Mouse (Mus musculus) MN1 (cell line): ENCODE measurements around the gene Slc26a5.
A peak's percentile ranks its signal among the peaks of the same experiment; 100 is the strongest.

Experiments used
- DNase-seq: peaks from one replicate; pipeline ENCODE4 v3.0.0-alpha.2; 2016; ENCODE audit warnings: low spot score

Slc26a5 gene

DNA sequence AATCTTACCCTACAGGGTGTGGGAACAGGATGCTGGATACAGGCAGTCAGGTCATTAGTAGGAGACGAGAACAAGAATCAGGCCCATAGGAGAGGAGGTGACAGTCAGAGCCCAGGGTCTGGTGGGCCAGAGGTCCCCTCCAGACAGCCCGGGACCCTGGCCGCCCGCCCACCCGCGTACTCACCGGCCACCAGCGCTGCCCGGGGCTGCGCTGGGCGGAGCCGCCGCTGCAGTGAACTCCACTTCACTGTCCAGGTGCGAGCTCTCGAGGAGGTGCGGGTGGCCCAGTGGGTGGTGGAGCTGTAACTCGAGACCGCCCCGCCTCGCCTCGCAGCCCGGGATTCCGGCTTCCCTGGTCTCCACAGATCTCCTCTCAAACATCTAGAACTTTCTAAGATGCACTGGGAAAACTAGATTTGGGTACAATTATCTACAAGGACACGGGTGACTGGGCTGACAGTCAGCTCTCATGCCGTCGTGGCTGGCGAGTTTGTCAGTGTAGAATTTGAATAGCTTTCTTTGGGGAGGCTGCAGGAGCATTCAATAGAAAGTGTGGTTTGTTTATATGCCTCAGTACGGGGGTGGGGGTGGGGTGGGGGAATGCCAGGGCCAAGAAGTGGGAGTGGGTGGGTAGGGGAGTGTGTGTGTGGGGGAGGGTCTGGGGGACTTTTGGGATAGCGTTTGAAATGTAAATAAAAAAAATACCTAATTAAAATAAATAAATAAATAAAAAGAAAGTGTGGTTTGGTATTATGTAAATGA is at the start of gene Slc26a5:
TSS of gene Slc26a5 (minus strand) at position 259 of the 762 bp plus-strand sequence.
- DNase-seq = no peak

DNA sequence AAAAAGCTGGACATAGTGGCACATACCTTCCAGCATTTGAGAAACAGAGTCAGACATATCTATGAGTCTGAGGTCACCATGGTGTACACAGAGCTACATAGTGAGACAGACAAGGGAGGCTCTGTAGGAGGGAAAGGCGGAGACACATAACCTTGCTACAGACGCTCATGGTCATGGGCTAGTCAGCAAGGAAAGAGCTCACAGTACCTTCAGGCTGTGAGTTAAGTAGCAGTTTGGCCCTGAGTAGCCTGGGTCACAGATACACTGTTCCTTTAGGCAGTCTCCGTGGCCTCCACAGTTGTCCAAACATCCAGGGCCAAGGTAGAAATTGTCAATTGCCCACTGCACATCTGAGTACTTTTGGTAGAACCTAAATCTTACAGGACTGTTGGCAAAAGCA is 49.4 kb upstream of the Slc26a5 start:
- no peak for DNase-seq

DNA sequence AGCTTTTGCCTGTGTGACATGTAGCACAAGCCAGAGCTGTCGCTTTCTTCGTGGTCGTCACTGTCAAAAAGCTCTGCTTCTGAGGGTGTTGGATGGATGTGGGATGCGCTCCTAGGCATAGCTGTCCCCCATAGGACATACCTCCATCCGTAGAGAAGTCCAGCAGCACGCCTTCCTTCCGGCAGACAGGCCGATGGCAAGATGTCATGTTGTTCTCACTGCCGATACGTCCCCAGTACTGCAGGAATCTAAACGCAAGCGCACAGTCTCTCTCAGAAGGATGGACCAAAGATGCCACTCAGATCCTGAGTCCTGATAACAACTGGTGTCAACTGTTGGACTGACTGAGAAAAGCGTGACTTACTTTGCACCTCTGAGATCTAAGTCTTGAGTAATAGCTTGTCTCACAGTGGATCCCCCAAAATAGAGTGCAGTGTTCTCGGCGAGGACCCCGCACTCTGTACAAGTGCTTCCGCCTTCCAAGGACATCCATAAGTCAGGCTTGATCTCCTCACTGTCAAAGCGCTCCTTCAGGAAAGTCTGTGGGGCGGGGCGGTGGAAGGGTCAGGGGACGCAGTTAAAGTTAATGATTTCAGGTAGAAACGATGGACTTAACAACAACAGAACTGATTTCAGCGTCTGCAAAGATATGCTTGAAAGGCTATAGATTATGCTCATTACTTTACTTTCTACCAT is 47.6 kb upstream of the Slc26a5 start:
- no peak for DNase-seq

DNA sequence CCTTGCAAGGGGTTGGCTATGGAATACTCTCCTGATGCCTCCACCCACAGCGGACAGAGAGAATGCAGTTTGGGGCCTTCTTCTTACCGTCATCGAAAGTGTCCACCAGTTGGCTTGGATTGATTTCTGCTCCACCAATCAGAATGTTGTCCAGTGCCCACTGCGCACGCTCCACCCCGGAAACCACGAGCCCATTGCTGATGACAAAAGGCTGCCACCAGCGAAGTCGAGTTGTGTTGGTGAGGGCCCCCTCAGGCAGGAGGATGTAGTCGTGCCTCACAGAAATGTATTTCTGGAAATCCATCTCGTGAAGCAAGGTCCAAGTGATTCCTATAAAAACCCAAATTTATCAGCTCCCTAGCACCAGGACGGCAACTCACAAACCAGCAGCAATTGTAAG is 45.3 kb upstream of the Slc26a5 start:
- no peak for DNase-seq

DNA sequence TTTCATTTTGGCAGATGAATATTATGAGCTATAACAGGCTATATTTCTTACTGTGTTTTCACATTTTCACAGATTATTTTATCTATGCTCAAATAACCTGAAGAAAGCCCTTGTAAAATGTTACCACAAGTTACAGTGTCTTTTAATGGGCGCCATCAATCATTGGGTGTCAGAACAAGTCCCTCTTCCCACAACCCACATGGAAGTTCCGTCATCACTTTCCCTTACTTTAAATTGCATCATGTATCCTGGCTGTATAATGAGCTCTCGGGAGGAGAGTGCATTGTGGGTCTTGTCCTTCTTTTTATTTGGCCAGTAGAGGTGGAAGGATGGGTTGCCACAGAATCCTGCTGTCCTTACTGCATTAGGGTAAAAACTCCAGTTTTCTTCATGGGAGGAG is 44.3 kb upstream of the Slc26a5 start:
- peak; percentile 26 for DNase-seq

DNA sequence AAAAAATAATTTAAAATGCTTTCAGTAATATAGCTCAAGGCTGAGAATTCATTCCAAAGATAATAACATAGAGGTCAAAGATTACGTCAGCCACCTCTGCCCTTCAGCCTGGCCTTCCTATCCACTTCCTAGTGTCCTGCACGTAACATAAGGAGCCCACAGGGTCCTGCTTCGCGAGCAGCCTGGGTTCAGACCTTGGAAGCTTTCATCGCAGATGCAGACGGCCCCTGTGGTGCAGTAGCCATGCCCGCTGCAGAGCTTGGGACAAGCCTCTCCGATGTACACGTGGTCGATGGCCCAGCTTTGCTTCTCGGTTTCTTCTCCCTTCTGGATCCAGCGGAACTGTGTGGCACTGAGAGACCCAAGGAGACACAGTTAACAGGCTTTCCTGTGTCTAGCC is 36.0 kb upstream of the Slc26a5 start:
- no peak for DNase-seq

DNA sequence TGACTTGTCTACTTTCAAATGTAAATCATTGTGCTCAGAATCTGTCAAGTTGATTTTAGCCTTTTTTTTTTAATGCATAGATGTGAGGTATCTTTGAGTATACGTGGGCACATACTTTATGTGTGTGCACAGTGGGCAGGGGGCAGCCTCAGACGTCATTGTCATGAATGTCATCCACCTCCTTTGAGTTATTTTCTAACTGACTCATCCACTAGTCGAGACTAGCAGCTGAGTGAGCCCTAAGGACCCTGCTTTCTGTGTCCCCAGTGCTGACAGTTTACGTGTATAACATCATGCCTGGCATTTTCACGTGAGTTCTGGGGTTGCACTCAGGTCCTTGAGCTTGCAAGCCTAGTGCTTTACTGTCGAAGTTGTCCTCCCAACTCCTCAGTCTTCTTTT is 35.5 kb upstream of the Slc26a5 start:
- no peak for DNase-seq

DNA sequence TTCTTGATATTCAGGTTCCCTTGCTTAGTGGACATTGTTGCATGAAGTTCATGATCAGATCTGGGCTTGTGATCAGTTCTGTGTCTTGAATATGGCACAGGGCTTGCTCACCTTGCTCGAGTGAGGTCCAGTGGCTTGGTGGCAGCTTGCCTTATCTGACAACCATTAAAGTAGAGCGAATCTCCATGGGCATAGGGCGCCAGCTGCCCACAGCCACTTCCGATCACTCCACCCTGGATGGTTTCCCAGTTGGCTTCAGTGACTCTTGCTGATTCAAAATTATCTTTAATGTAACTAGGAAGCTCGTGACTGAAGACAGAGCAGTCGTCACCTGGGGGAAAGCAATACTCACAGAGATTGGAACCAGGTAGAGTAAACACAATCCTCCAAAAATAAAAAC is 33.5 kb upstream of the Slc26a5 start:
- DNase-seq = no peak

DNA sequence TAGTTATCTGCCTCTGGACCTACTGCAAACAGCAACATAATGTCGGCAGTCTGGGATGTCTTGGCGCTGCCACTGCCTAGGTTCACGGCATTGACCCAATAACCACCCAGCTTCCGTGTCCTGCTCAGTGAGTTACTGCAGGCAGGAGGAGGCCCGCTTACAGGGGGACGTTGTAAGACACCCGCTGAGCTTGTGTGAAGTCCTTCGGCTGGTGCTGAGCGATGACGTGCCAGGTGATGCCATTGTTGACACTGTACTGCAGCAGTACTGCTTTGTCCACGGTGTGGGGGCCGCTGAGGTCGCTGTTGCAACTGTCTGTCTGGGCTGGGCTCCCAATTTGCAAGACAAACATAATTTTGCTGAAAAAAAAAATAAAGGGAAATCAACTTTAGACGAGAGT is 31.2 kb upstream of the Slc26a5 start:
- no peak for DNase-seq

DNA sequence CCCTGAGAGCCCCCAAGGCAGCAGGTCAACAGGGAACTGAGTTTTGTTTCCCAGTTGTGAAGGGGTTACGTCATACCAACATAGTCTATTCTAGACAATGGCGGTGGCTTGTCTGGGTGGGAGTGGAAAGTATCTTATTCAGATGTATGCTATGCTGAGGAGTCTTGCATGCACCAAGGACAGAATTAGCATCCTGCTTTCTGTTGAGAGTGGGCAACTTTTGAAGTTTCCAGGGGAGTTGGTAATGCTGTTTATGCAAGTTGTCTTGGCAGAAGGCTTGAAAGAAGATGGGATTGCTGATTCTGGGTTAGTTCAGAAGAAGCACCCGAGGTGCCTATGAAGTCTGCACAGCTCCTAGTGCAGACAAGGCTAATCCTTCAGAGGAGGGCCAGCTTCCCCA is 28.8 kb upstream of the Slc26a5 start:
- DNase-seq = no peak

DNA sequence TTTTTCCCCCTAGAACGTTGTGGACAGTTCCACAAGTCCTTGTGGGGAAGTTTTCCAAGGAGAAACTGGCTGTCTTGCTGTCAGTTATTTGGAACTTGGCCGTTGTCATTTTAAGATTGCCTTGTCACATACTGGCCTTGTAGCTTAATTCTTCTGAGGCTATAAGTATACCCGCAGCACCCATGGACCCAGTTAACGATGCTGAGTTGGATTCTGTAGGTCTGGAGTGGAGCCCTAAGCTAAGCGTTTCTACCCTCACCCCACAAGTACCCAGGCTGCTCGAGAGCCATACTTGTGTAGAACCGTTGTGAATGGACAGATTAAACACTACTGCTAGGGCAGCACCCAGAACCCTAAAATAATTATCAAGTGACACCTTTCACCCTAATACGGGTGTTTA is 1.3 kb upstream of the Slc26a5 start:
- DNase-seq = no peak

DNA sequence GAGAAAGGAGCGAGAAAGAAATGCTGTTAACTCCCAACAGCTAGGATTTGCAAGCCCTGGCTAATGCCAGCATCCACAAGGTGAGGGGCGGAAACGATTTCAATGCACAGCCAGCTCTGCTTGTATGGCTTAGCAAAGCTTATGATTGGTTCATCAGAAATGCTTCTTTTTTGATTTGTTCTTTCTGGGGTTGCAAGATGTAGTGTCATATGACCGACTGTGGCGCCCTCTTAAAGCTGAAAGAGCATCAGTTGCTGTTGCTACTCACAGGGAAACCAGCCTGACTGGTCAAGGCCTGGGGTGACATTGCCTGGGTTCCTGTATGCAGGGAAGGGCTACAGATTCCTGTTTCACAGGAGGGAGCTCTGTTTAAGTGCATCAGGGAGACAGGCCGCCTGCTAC is 908 bp upstream of the Slc26a5 start:
- DNase-seq = no peak

DNA sequence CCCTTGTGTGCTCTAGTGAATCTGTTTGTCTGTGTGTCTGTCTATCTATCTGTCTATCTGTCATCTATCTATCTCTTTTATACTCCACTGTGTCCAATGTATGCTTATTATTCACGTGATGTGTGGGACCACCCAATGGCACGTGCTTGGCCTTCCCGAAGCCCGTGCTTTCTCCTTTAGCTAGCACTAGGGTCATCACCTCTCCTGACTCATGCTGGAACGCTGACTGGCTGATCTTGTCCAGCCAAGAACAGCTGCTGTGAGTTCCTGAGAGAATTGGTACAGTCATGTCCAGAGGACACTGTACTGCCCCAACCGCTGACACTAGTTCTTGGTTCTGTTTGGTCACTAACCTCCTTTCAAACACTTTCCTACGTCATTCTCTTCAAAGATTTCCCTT is 6.8 kb downstream of the Slc26a5 start:
- no peak for DNase-seq

DNA sequence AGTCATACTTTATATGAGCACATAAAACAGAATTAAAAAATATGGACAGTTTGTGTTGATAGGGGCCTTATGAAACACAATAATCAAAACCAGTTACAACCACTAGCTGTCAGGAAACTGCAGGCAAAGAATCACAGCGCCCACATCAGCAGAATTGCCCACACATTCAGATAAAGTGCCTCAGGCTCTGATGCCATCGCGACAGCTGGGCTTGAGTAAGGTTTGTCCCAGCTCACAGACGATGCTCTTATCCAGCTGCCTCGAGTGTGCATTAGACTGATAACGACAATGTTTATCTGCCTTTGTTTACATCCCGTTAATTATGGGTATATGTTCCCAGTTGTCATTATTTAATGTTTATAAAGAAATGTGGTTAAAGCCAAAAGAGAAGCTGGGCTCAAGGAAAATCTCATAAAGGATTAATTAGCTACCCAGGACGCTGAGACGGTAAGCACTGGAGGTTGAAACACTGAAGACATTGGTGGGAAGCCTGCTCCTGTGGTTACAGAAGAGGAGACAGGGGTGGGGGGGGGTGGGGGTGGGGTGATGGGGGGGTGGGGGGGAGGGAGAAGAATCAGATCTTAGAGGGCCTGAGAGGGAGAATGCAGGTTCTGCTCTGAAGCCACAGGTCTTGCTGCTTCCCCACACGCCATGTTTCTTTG is 13.6 kb downstream of the Slc26a5 start:
- no peak for DNase-seq

DNA sequence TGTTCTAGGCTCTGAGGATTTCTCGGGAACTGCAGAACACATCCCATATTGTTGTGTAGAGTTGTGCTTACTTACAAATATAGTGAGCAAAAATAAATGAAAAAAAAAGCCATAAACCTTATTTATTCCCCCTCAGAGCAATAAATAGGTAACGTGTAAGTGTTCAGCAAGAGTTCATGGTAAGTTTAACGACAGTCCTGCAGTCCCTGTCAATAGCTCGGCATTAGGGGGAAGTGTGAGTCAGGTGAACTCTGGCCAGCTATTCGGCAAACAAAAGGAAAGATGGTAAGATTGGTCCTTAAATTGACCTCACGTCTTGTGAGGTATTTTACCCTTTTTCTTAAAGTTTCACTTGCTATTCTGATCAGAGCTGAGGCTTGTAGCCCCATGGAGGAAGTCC is 18.0 kb downstream of the Slc26a5 start:
- DNase-seq = no peak

DNA sequence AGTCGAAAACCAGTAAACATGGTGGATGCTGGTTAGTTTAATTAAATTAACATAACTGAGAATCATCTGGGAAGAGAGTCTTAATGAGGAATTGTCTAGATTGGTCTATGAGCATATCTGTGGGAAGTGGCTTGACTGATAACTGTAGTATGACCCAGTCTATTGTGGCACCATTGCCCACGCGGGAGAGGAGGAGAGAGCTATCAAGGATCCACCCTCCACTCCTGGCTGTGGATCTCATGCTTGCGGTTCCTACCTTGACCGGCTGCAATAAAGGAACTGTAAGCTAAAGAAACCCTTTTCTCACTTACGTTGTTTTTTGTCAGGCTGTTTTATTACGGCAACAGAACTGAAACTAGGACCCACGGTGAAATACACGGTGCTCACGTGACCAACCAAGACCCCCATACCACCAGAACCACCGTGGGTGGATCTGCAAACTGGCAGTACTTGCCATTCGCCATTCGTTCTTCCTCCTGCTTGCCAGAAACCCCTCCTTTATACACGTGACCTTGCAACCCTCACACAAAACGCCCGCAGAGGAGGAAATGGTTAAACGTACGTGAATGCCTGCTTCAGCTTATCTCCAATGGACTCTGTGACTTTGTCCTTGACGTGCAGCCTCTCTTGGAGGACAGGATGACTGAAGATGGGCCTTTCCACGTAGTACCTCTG is 18.7 kb downstream of the Slc26a5 start:
- no peak for DNase-seq

DNA sequence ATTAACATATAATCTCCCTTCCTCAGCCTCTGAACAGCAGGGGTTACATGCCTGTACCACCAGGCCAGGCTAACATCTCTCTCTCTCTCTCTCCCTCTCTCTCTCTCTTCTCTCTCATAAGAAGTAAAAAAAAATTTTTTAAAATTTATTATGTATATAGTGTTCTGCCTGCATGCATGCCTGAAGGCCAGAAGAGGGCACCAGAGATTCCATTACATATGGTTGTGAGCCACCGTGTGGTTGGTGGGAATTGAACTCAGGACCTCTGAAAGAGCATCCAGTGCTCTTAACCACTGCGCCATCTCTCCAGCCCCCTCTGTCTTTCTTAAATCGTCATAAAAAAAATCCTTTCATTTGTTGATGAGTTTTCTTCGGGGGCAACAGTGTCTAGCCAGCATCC is 20.7 kb downstream of the Slc26a5 start:
- no peak for DNase-seq

DNA sequence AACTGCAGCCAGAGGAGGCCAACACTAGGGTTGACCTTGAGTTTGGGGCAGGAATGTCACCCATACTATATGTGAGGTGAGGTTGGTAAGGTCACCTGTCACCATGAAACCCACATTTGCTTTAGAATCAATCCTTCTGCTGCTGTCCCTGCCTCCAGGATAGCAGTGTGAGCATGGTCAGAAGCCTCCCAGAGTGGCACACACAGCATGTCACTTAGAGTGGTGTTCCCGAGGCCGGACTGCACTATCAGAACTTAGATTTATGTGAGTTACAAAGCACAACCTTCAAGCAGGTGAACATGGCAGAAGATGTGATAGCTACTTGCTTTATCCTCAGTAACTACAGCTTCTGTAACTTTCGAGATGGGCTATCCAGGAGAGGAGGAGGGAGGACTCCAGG is 33.6 kb downstream of the Slc26a5 start:
- DNase-seq = no peak

DNA sequence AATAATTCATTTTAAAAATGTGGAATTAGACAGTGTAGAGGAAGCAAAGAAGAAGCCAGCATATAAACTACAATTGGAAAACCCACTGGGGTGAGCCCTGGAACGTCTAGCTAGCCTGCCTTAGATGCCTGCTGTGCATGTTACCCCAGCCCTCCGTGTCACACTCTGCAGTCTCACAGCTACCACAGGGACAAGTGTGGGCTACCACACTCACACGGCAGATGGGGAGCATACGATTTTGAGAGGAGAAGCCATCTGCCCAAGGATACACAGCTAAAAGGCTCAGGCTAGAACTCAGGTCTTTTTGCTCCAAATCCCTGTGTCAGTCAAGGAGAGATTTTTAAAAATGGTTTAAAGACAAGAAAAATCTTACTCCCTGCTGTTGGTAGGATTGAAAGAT is 36.5 kb downstream of the Slc26a5 start:
- DNase-seq = no peak

DNA sequence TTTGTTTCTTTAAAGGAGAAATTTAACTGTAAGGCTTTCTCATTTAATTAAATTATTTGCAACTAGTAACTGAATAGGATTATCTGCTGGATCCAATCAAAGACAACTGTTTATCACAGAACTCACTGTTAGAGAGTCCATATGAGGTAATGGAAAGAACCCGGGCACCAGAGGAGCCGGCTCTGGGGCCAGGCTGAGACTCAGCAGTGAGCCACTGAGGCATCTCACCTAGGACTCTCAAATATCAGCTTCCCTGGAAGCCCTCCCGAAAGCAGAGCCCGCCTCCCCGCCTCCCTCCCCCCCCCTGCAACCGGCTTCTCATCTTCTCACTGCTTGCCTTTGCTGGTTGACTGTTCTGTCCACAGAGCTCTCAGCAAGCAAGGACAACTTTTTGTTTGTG is 37.8 kb downstream of the Slc26a5 start:
- no peak for DNase-seq

DNA sequence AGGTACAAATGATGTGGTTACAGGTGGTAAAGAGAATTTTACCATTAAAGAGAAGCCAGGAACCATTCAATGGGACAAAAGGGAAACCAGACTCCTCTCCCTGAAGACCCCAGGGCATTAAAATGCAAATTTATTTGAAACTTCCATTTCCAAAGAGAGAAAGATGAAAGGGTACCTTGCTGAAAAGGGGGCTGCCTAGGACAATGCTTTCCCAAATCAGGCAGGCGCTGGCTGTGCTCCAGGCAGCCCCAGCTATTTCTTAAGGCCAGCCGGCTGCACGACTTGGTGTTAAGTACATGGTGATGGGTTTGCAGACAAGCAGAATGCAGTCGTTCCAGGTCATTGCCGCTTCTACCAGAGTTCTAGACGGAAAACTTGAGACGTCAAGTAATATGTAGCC is 39.0 kb downstream of the Slc26a5 start:
- DNase-seq = no peak

DNA sequence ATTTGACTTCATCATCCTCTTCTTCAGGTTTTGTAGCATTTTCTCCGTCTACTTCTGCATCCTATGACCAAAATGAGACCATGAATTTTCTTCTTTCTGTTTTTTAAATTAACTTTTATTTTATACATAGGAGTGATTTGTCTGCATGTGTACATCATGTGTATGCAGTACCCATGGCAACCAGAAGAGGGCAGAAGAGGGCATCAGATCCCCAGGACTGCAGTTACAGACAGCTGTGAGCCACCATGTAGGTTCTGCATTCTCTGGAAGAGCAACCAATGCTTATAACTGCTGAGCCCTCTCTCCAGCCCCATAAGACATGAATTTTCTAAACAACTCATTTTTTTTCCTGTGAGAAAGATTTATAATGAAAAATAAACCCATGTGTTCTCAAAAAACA is 51.4 kb downstream of the Slc26a5 start:
- no peak for DNase-seq

DNA sequence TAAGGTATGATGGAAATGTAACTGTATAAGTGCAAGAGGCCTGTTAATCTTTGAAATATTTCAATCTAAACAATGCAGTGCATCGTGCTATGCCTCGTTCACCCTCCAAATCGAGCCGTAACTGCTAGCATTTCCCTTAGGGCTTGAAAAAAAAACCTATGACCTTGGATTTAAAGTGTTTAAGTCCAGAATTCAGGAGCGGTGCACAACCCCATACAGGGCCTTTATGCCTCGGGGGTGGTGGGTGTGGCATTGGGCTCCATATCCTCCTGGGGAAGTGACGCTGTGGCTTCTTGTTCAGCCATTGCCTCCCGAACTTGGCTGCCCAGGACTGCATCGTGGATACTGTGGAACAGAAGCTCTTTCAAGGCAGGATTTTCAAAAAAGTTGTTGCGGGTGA is 54.5 kb downstream of the Slc26a5 start:
- DNase-seq = no peak
